Mouse (Mus musculus) olfactory bulb, adult 2 months (tissue): ENCODE measurements around the gene Dpm2. TPM values are rescaled to one million over a fixed set of nuclear protein-coding genes. Genes with fewer than 3 reads are reported as not detected.

ENCODE experiments used
- H3K27ac ChIP-seq: fragments of 200-500 bp; 2 replicates; pipeline ENCODE4 v1.5.1; 2012; ENCODE audit warnings: low read depth, low read length; ENCODE audit not compliant: insufficient read depth
- H3K4me1 ChIP-seq: fragments of 200-500 bp; 2 replicates; pipeline ENCODE4 v1.6.1; 2012; ENCODE audit warnings: low read length; ENCODE audit not compliant: control insufficient read depth, insufficient read depth
- H3K4me3 ChIP-seq: fragments of 200-500 bp; 2 replicates; pipeline ENCODE4 v1.5.1; 2012; ENCODE audit warnings: mild to moderate bottlenecking, low read depth, low read length, moderate library complexity; ENCODE audit not compliant: insufficient read depth
- CTCF ChIP-seq: fragments of 200-500 bp; IDR thresholded peaks from 2 replicates; pipeline ENCODE4 v1.5.1; 2012; ENCODE audit warnings: low read depth, mild to moderate bottlenecking, low read length, moderate library complexity; ENCODE audit not compliant: insufficient read depth
- POLR2A ChIP-seq: fragments of 200-500 bp; IDR thresholded peaks from 2 replicates; pipeline ENCODE4 v1.6.1; 2012; ENCODE audit warnings: mild to moderate bottlenecking, low read depth, low read length, moderate library complexity; ENCODE audit not compliant: insufficient read depth
- WGBS: fragments of 180-500 bp; shearing (Covaris S2); methylation state at CpG from one replicate; pipeline ENCODE4 v1.1.7; 2018; 5-methylcytosine and 5-hydroxymethylcytosine counted together
- polyA plus RNA-seq: library from polyadenylated mRNA; stranded (reverse); fragments of >200 nt; gene quantifications from 2 replicates; pipeline ENCODE4 v1.2.4, GENCODE M21; 2012; ENCODE audit warnings: low replicate concordance; ENCODE audit not compliant: missing spikeins, insufficient read depth, insufficient read length

Dpm2 gene
- polyA plus RNA-seq, 1 experiment = not detected

DNA sequence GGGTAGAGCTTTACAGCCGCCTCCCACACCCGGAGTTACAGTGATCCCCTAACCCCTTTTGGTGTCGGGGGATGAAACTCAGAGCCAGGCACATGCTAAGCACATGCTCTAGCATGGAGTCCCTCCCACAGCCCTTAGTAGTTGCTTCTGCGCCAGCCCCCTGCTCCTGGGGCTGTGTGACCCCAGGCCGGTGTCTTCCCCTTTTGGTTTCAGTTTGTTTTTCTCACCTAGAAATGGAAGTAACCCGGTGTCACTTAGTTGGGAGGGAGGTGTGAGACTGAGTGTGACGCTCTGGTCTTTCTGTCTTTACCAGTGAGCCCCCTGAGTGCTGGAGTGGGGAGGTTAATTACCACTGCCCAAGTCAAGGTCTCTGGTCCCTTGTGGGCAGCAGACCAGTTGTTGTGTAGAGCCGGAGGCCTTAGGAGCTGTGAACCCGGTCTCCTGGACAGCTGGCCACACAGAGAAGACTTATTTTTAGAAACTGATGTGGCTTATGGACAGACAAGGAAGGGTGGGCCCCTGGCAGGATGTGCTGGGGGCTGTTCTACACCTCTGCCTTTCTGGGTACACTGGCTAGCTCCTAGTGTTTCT, 17.2 kb downstream of the Dpm2 start:
- TF ChIP-seq CTCF (no peak), POLR2A (no peak)
- Histone ChIP-seq H3K27ac (no peak overlapping the region), H3K4me3 (peak overlapping the region; percentile 53), H3K4me1 (peaks cover 30% of the 10 kb centered on the region)
- WGBS = 34% methylated on average over 9 of the region's 9 CpGs

DNA sequence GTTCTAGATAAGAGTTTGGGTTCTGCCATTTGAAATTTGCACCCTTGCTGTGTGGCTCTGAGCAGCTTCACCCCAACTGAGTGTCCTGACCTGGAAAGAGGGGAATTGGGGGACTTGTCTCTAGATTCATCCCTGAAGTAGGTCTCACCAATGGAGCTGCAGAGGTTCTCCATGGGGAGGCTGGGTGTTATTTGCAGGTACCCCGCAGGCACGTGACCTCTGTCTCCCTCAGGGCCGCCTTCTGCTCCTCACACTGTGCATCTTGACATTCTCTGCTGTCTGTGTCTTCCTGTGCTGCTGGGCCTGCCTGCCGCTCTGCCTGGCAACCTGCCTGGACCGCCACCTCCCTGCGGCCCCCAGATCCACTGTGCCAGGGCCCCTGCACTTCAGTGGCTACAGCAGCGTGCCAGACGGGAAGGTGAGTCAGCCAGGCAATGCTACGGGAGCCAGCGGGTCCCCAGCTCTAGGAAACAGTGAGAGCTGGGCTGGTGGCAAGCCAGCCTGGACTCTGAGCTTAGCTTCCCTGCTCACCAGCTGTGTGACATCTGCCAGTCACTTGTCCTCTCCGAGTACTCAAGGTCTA, 18.6 kb downstream of the Dpm2 start:
- WGBS = 41% methylated on average over 11 of the region's 11 CpGs
- Histone ChIP-seq H3K27ac (no peak overlapping the region), H3K4me1 (peaks cover 25% of the 10 kb centered on the region), H3K4me3 (0 out of 2 replicates have a peak overlapping the region, but pooled peaks have one; percentile 3)
- no peak for TF ChIP-seq CTCF
- TF ChIP-seq POLR2A = no peak

- no peak overlapping the region for H3K27ac ChIP-seq
- peaks cover 25% of the 10 kb centered on the region for H3K4me1 ChIP-seq
- TF ChIP-seq CTCF (no peak), POLR2A (no peak)
- 77% methylated on average over 10 of the region's 10 CpGs for WGBS
- no peak overlapping the region for H3K4me3 ChIP-seq
Observed at GRCm38 (mm10) chr2:32590224-32590623, 19.6 kb downstream of the Dpm2 start.

DNA sequence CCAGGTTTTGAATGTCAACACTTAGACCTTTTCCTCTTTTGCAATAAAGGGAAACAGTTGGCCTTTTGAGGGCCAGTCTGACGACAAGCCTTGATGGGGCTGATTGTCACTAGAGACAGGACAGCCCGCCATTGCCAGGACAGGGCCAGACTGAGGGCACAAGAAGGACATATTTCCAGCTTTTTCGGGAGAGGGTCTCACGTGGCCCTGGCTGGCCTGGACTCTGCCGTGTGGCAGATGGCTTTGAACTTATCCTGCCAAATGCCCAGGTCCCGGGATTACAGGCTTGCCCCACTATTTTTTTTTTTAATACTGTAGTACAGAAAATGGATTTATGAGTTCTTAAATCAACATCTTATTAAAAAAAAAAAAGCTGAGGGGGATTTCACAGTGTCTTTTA, 20.6 kb downstream of the Dpm2 start:
- Histone ChIP-seq H3K27ac (no peak overlapping the region), H3K4me1 (peaks cover 25% of the 10 kb centered on the region), H3K4me3 (no peak overlapping the region)
- TF ChIP-seq CTCF (no peak), POLR2A (no peak)
- 88% methylated on average over 6 of the region's 6 CpGs for WGBS

GRCm38 (mm10) chr2:32596725-32597124, 26.1 kb downstream of the Dpm2 start:
- no peak overlapping the region for H3K4me3 ChIP-seq
- H3K4me1 ChIP-seq = no peaks in the 10 kb centered on the region
- TF ChIP-seq CTCF (no peak), POLR2A (no peak)
- WGBS = 88% methylated on average over 13 of the region's 13 CpGs
- H3K27ac ChIP-seq = no peak overlapping the region

DNA sequence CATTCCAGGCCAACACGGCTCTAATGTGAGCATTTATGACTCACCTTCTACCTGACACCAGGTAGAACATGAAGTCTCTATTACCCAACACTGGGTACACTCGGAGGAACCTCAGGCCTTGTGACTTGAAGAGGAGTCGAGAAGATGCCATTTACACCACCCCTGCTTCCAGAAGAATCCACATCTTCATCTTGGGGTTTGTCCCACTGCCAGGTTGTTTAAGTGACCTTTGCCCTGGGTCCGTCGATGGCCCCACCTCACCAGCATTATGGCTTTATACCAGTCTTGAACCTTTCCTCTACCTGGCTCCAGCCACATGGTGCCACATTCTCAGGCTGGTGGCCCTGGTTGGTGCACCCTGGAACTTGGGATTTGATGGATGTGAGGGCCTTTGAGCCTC, 26.6 kb downstream of the Dpm2 start:
- Histone ChIP-seq H3K4me1 (no peaks in the 10 kb centered on the region), H3K27ac (no peak overlapping the region), H3K4me3 (no peak overlapping the region)
- WGBS = 89% methylated on average over 5 of the region's 5 CpGs
- TF ChIP-seq CTCF (no peak), POLR2A (no peak)

GRCm38 (mm10) chr2:32597699-32598098, 27.0 kb downstream of the Dpm2 start:
- peaks cover 4% of the 10 kb centered on the region; the same call in 1 of the 2 replicates for H3K4me1 ChIP-seq
- no peak overlapping the region for H3K27ac ChIP-seq
- no peak for TF ChIP-seq POLR2A
- TF ChIP-seq CTCF = no peak
- 91% methylated on average over 5 of the region's 5 CpGs for WGBS
- no peak overlapping the region for H3K4me3 ChIP-seq

GRCm38 (mm10) chr2:32598506-32598905, 27.8 kb downstream of the Dpm2 start:
- no peak for TF ChIP-seq POLR2A
- no peak for TF ChIP-seq CTCF
- Histone ChIP-seq H3K4me1 (peaks cover 4% of the 10 kb centered on the region; the same call in 1 of the 2 replicates), H3K4me3 (no peak overlapping the region), H3K27ac (no peak overlapping the region)
- 67% methylated on average over 8 of the region's 8 CpGs for WGBS

DNA sequence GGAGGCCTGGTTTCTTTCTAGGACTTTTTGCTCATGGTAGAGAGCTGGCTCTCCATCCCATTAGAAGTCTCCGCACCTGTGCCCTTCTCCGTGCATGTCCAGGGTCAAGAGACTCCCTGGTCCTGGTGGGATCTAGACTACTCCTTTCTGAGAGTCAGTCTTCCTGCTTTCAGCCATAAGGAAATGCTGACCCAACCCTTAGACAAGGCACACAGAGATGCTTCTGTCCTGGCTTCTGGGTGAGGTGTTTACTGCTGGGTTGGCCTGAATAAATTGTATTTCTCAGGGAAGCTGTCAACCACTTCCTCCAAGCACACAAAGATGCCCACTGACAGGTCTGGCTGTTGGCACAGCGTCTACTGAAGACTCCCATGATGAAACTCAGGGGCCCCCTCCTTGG, 28.8 kb downstream of the Dpm2 start, which contains the start of gene St6galnac6:
Gene St6galnac6, plus strand, starts transcription at position 301 of the 400 bp plus-strand sequence.
- Histone ChIP-seq H3K4me3 (no peak within 1 kb of the TSS), H3K4me1 (peaks cover 4% of the 10 kb centered on the region; the same call in 1 of the 2 replicates), H3K27ac (no peak within 1 kb of the TSS)
- TF ChIP-seq CTCF (no peak), POLR2A (no peak)
- 94% methylated on average over 3 of the region's 3 CpGs for WGBS
